Mouse (Mus musculus) mesoderm, embryonic 11.5 days (tissue): ENCODE data around the gene Cyb561.

Source experiments
- DNase-seq: peaks from one replicate; pipeline ENCODE4 v3.0.0-alpha.2; 2012; ENCODE audit warnings: low read depth, low spot score

Gene Cyb561

GRCm38 (mm10) chr11:105952111-105952510, 1.0 kb downstream of the Cyb561 start:
- no peak for DNase-seq

- DNase-seq, result peak; percentile 33
Measured at GRCm38 (mm10) chr11:105951601-105952044, 1.5 kb downstream of the Cyb561 start.

- DNase-seq, result no peak
Measured at GRCm38 (mm10) chr11:105950519-105950918, 2.6 kb downstream of the Cyb561 start.

GRCm38 (mm10) chr11:105948255-105948654, 4.9 kb downstream of the Cyb561 start:
- DNase-seq, result no peak

- no peak for DNase-seq
Measured at GRCm38 (mm10) chr11:105946694-105947154, 6.4 kb downstream of the Cyb561 start.

GRCm38 (mm10) chr11:105944770-105945672, 8.1 kb downstream of the Cyb561 start:
- DNase-seq, result no peak

- peak; percentile 66 for DNase-seq
Measured at GRCm38 (mm10) chr11:105944126-105944621, 9.0 kb downstream of the Cyb561 start.

GRCm38 (mm10) chr11:105943133-105944102, 9.7 kb downstream of the Cyb561 start:
- DNase-seq, result no peak

- no peak for DNase-seq
Measured at GRCm38 (mm10) chr11:105941973-105942372, 11.2 kb downstream of the Cyb561 start.

GRCm38 (mm10) chr11:105938771-105939170, 14.4 kb downstream of the Cyb561 start:
- no peak for DNase-seq

- no peak for DNase-seq
Measured at GRCm38 (mm10) chr11:105936974-105937373, 16.2 kb downstream of the Cyb561 start.

- DNase-seq, result no peak
Measured at GRCm38 (mm10) chr11:105936200-105936599, 16.9 kb downstream of the Cyb561 start.

- DNase-seq, result no peak
Measured at GRCm38 (mm10) chr11:105935496-105935895, 17.6 kb downstream of the Cyb561 start.

- no peak for DNase-seq
Measured at GRCm38 (mm10) chr11:105934816-105935215, 18.3 kb downstream of the Cyb561 start.

- DNase-seq, result no peak
Measured at GRCm38 (mm10) chr11:105934303-105934711, 18.8 kb downstream of the Cyb561 start.

GRCm38 (mm10) chr11:105933746-105934145, 19.4 kb downstream of the Cyb561 start:
- no peak for DNase-seq

- no peak for DNase-seq
Measured at GRCm38 (mm10) chr11:105931380-105931779, 21.8 kb downstream of the Cyb561 start.

- no peak for DNase-seq
Measured at GRCm38 (mm10) chr11:105928171-105928570, 25.0 kb downstream of the Cyb561 start.

GRCm38 (mm10) chr11:105927065-105928030, 25.8 kb downstream of the Cyb561 start:
- DNase-seq, result peak; percentile 86
